Mouse (Mus musculus) lung, postnatal 0 days (tissue): ENCODE measurements around the gene Gm38392. TPM values are rescaled to one million over a fixed set of nuclear protein-coding genes. Genes with fewer than 3 reads are reported as not detected.

Source experiments
- ATAC-seq: fragments of 200-750 bp; cut with Nextera tagmentation; 2 replicates; pipeline ENCODE4 v1.8.0; 2017; ENCODE audit warnings: moderate library complexity
- DNase-seq: peaks from one replicate; pipeline ENCODE4 v3.0.0-alpha.2; 2016; ENCODE audit warnings: low spot score
- H3K27ac ChIP-seq: fragments of 300-500 bp; sonication (generic); 2 replicates; pipeline ENCODE4 v1.5.1; 2014; ENCODE audit warnings: antibody characterized with exemption, mild to moderate bottlenecking, low read length, mixed read lengths
- H3K27me3 ChIP-seq: fragments of 300-500 bp; sonication (generic); replicated peaks from 2 replicates; pipeline ENCODE4 v1.6.1; 2014; ENCODE audit warnings: low read length, mixed read lengths; ENCODE audit not compliant: insufficient read depth
- H3K36me3 ChIP-seq: fragments of 300-500 bp; sonication (generic); 2 replicates; pipeline ENCODE4 v1.6.1; 2014; ENCODE audit warnings: low read length, mixed read lengths; ENCODE audit not compliant: insufficient read depth
- H3K4me1 ChIP-seq: fragments of 300-500 bp; sonication (generic); 2 replicates; pipeline ENCODE4 v1.6.1; 2014; ENCODE audit warnings: antibody characterized with exemption, low read depth, low read length, mixed read lengths; ENCODE audit not compliant: insufficient read depth
- H3K4me2 ChIP-seq: fragments of 300-500 bp; sonication (generic); replicated peaks from 2 replicates; pipeline ENCODE4 v1.6.1; 2014; ENCODE audit warnings: low read depth, mild to moderate bottlenecking, low read length, moderate library complexity, mixed read lengths
- H3K4me3 ChIP-seq: fragments of 300-500 bp; sonication (generic); 2 replicates; pipeline ENCODE4 v1.5.1; 2014; ENCODE audit warnings: low read depth, low read length
- H3K9ac ChIP-seq: fragments of 300-500 bp; sonication (generic); replicated peaks from 2 replicates; pipeline ENCODE4 v1.6.1; 2014; ENCODE audit warnings: low read depth, mild to moderate bottlenecking
- H3K9me3 ChIP-seq: fragments of 300-500 bp; sonication (generic); 2 replicates; pipeline ENCODE4 v1.6.1; 2016; ENCODE audit warnings: low read length, mixed read lengths
- CTCF ChIP-seq: IDR thresholded peaks from 2 replicates; pipeline ENCODE4 v1.5.1; 2016; ENCODE audit warnings: antibody characterized with exemption, mild to moderate bottlenecking
- EP300 ChIP-seq: IDR thresholded peaks from 2 replicates; pipeline ENCODE4 v1.6.1; 2016; ENCODE audit warnings: antibody characterized with exemption, mild to moderate bottlenecking, control low read depth
- WGBS: fragments of 180-500 bp; shearing (Covaris S2); extraction: QIAGEN DNeasy Blood & Tissue Kit; methylation state at CpG from one replicate; pipeline ENCODE4 v1.1.7; 2014; 5-methylcytosine and 5-hydroxymethylcytosine counted together
- polyA plus RNA-seq: library from polyadenylated mRNA; unstranded; fragments of >200 nt; fragmentation: Nextera tagmentation; extraction: Ambion mirVana; gene quantifications from 2 replicates; pipeline ENCODE4 v1.2.1, GENCODE M21; 2015

Gene Gm38392
- polyA plus RNA-seq, 1 experiment from 2014 or later = 1.8 TPM

- Histone ChIP-seq H3K4me3 (peak overlapping the region; percentile 2; the same call in 1 of the 2 replicates), H3K27ac (no peak overlapping the region), H3K9me3 (no peaks in the 10 kb centered on the region), H3K9ac (no peak overlapping the region), H3K4me1 (0 out of 2 replicates have a peak, but pooled peaks cover 2% of the 10 kb centered on the region), H3K27me3 (peaks cover 52% of the 10 kb centered on the region), H3K4me2 (no peak overlapping the region), H3K36me3 (no peaks in the 10 kb centered on the region)
- ATAC-seq (no peak), DNase-seq (no peak)
- TF ChIP-seq CTCF (no peak), EP300 (no peak)
- 4% methylated on average over 46 of the region's 48 CpGs for WGBS
Measured at GRCm38 (mm10) chr3:88241045-88241786, 45.8 kb downstream of the Gm38392 start.

GRCm38 (mm10) chr3:88239446-88239845 lies 47.6 kb downstream of the Gm38392 start:
- Histone ChIP-seq H3K4me1 (0 out of 2 replicates have a peak, but pooled peaks cover 2% of the 10 kb centered on the region), H3K27me3 (peaks cover 44% of the 10 kb centered on the region), H3K9me3 (no peaks in the 10 kb centered on the region), H3K9ac (no peak overlapping the region), H3K36me3 (no peaks in the 10 kb centered on the region), H3K4me3 (no peak overlapping the region), H3K4me2 (no peak overlapping the region), H3K27ac (no peak overlapping the region)
- no peak for DNase-seq
- 50% methylated on average over 4 of the region's 4 CpGs for WGBS
- TF ChIP-seq CTCF (no peak), EP300 (no peak)
- no peak for ATAC-seq

- no peaks in the 10 kb centered on the region for H3K9me3 ChIP-seq
- H3K9ac ChIP-seq = no peak overlapping the region
- TF ChIP-seq EP300 (no peak), CTCF (no peak)
- 36% methylated on average over 8 of the region's 8 CpGs for WGBS
- 0 out of 2 replicates have a peak, but pooled peaks cover 2% of the 10 kb centered on the region for H3K4me1 ChIP-seq
- no peak overlapping the region for H3K4me2 ChIP-seq
- no peak overlapping the region for H3K27ac ChIP-seq
- no peak overlapping the region for H3K4me3 ChIP-seq
- peaks cover 44% of the 10 kb centered on the region for H3K27me3 ChIP-seq
- no peaks in the 10 kb centered on the region for H3K36me3 ChIP-seq
- ATAC-seq (no peak), DNase-seq (no peak)
Measured at GRCm38 (mm10) chr3:88238866-88239391, 48.1 kb downstream of the Gm38392 start.

DNA sequence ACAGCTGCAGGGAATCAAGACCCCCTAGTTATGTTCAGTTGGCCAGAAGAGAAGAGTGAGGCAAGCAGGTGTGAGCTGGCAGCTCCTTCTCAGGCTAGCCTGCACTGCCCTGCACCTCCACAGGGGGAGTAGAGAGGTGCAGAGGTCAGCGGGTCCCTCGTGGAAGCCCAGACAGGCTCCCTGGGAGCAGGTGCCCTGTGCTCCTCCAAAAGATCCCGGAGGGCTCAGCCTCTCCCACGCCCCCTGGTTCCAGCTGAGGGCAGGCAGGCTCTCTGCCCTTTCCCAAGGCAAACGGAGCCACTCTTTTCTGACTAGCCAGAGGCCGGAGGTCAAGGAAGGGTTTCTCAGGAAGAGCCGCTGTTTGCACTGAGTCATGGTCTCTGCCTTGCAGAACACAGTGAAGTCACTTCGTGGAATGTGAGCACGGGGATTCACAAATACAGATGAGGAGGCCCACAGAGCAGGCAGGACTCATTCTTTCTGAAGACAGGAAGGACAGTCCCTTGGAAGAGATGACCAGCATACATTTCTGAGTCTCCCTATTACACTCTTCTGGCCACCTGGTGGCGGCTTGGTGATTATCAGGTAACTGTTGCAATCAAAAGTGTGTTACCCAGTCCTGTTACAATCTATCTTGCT lies 49.3 kb downstream of the Gm38392 start:
- H3K4me3 ChIP-seq = no peak overlapping the region

DNA sequence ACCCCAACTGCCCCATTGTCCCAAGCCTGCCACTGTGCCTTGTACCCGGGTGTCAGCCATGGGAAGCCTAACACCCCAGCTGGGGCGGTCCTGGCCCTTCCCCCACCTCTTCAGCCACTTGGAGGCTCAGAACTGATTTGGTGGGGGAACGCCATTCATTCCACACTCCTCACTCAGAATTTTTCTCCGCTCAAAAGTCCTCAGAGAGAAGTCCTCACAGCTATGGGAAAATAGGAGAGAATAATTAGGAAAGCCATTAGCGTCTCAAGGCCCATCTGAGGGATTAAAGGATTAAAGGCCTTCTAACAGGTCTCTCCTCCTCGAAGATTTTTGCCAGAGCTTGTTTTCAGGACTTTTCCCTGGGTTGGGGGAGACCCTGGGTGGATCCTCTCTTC lies 49.9 kb downstream of the Gm38392 start:
- H3K36me3 ChIP-seq = no peaks in the 10 kb centered on the region
- peaks cover 35% of the 10 kb centered on the region for H3K27me3 ChIP-seq
- H3K4me2 ChIP-seq = no peak overlapping the region
- H3K9me3 ChIP-seq = no peaks in the 10 kb centered on the region
- no peak overlapping the region for H3K4me3 ChIP-seq
- H3K4me1 ChIP-seq = 0 out of 2 replicates have a peak, but pooled peaks cover 2% of the 10 kb centered on the region
- DNase-seq (no peak), ATAC-seq (no peak)
- WGBS = 28% methylated on average over 6 of the region's 6 CpGs
- no peak overlapping the region for H3K27ac ChIP-seq
- TF ChIP-seq CTCF = no peak
- TF ChIP-seq EP300 = no peak
- H3K9ac ChIP-seq = no peak overlapping the region

More for the DNA sequence above, 49.3 kb downstream of the Gm38392 start:
- DNase-seq = peak; percentile 21
- H3K4me2 ChIP-seq = no peak overlapping the region
- H3K4me1 ChIP-seq = 0 out of 2 replicates have a peak, but pooled peaks cover 2% of the 10 kb centered on the region
- no peak overlapping the region for H3K27ac ChIP-seq
- peaks cover 40% of the 10 kb centered on the region for H3K27me3 ChIP-seq
- 8% methylated on average over 10 of the region's 10 CpGs for WGBS
- no peak overlapping the region for H3K9ac ChIP-seq
- peak; percentile 57 for ATAC-seq
- H3K9me3 ChIP-seq = no peaks in the 10 kb centered on the region
- no peaks in the 10 kb centered on the region for H3K36me3 ChIP-seq
- TF ChIP-seq CTCF (peak; percentile 67), EP300 (no peak)

DNA sequence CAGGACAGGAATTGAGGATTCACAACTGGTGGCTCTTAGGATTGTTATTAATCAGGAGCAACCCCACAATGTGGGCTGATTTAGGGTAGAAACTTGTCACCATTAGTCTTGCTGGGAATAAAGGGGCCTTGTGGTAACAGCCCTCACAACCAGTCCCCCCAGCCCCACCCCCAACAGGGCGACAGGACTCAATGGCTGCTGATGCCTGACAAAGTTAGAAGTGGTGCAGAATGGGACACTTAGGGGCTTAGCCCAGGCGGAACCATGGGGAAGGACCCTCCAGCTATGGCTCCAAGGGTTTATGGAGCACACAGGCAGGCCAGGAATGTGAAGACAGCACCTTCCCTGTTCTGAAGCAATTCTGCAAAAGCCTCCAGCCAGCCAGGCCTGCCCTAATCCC lies 51.4 kb downstream of the Gm38392 start:
- no peaks in the 10 kb centered on the region for H3K9me3 ChIP-seq
- H3K4me2 ChIP-seq = no peak overlapping the region
- H3K9ac ChIP-seq = no peak overlapping the region
- DNase-seq (no peak), ATAC-seq (no peak)
- TF ChIP-seq EP300 (no peak), CTCF (no peak)
- H3K4me1 ChIP-seq = no peaks in the 10 kb centered on the region
- H3K27ac ChIP-seq = no peak overlapping the region
- H3K27me3 ChIP-seq = peaks cover 21% of the 10 kb centered on the region
- H3K36me3 ChIP-seq = no peaks in the 10 kb centered on the region
- H3K4me3 ChIP-seq = no peak overlapping the region
- 63% methylated on average over 2 of the region's 2 CpGs for WGBS
